Mouse (Mus musculus) embryonic fibroblast, embryonic 13.5 days (primary cell): ENCODE results near the gene Prdm16.

Experiments
- CTCF ChIP-seq: IDR thresholded peaks from 2 replicates; pipeline ENCODE4 v1.5.1; 2011; ENCODE audit warnings: mild to moderate bottlenecking, control low read depth, low read length, moderate library complexity, borderline replicate concordance; ENCODE audit not compliant: insufficient read depth
- POLR2A ChIP-seq: IDR thresholded peaks from 2 replicates; pipeline ENCODE4 v1.6.1; 2011; ENCODE audit warnings: low read depth, mild to moderate bottlenecking, control low read depth, low read length, moderate library complexity

DNA sequence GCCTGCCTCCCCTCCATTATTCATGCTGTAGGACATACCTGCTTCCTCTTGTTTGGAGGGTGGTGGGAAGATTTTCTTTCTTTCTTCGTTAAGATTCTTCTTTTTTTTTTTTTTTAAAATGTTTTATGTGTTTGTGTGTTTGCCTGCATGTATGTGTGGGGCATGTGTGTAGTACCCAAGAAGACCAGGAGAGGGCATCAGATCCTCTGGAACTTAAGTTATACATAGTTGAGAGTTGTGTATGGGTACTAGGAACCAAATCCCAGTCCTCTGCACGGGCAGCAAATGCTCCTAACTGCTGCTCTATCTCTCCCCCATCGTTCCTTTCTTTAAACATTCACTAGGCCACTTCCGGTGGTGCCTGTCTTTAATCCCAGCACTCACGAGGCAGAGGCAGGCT, 28.9 kb downstream of the Prdm16 start:
- no peak for TF ChIP-seq POLR2A
- TF ChIP-seq CTCF: no peak
